Mouse (Mus musculus): ENCODE data around the gene Tnni3. TPM values are rescaled to one million over a fixed set of nuclear protein-coding genes. Genes with fewer than 3 reads are reported as not detected.

Gene Tnni3
- 1 to 10 TPM in 1 of 2 experiments, under 1 TPM in 1; 0.44 to 1.5 TPM for polyA plus RNA-seq (2017; shearing (Covaris generic))

DNA sequence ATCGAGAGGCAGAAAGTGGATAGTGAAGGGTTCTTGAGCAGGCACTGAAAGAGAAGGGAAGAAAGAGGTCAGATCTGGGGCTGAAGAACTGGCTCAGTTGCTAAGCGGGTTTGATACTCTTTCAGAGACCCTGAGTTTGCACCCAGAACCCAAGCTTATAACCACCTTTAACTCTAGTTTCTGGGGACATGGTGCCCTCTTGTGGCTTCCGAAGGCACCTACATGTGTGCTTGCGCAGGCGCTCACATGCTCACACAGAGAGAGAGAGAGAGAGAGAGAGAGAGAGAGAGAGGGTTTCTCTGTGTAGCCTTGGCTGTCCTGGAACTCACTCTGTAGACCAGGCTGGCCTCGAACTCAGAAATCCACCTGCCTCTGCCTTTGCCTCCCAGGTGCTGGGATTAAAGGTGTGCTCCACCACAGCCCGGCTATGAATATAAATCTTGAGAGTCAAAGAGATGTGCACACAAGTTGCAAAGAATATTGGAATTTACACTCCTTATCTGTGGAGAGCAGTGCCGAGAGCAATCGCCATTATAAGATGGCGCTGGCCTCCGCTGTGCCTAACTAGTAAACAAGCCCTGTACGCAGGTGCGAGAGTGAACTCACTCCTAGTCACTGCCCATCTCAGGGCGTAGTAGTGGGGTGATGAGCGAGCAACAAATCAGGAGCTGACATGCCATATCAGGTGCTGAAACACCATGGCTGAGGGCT is at the start of gene Tnni3:
Tnni3 (minus strand) TSS at position 18 of the 711 bp plus-strand sequence.

DNA sequence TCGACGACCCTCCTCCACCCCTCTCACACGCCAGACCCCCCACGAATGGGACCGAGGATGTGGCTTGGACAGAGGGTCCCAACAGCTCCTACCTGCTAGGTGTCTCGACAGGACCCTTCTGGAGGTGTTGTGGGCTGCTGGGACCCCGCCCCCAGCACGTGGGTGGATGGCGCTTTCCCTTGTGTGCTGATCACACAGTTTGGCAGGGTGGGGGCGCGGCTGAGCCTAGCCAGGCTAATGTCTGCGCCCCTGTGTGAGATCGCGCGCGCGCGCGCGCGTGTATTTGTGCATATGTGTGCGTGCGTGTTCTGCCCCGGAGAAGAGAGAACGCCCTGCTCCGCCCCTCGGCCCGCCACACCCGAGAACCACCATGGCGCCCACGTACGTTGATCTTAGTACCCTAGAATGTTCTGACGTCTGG is 23.2 kb upstream of the Tnni3 start, which contains the start of gene Syt5:
Syt5 (minus strand) TSS at position 321 of the 421 bp plus-strand sequence.

DNA sequence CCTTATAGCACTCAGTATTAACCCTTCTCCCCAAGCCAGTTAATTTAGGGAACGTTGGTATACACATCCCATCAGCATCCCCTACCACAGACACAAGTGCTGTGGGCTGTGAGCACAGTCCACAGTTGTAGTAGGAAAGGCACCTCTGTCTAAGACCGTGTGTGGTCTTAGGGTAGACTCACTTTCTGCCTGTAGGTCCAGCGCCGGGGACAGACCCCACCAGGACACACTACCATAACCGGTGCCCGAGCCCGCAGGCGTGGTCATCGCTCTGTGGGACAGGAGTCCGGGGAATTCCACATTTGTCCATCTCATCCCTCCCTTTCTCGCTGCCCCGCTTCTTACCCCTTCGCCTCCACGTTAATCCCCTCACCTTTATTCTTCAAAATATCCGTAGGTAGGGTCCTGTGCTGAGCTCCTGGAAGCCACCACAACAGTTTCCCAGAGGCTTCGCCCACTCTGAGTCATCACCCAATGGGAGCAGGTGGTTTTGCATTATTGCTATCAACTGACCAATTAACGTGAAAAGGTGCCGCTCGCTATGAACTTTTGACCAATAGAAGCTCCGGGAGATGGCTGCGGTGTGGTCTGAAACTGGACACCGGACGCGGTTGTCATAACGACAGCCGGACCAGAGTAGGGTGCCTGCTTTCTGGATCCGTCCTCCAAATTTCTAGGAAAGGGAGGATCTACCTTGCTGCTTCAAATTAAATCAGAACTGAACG is 8.1 kb upstream of the Tnni3 start, which contains the start of gene Dnaaf3:
Dnaaf3 (minus strand) TSS at position 449 of the 725 bp plus-strand sequence.

DNA sequence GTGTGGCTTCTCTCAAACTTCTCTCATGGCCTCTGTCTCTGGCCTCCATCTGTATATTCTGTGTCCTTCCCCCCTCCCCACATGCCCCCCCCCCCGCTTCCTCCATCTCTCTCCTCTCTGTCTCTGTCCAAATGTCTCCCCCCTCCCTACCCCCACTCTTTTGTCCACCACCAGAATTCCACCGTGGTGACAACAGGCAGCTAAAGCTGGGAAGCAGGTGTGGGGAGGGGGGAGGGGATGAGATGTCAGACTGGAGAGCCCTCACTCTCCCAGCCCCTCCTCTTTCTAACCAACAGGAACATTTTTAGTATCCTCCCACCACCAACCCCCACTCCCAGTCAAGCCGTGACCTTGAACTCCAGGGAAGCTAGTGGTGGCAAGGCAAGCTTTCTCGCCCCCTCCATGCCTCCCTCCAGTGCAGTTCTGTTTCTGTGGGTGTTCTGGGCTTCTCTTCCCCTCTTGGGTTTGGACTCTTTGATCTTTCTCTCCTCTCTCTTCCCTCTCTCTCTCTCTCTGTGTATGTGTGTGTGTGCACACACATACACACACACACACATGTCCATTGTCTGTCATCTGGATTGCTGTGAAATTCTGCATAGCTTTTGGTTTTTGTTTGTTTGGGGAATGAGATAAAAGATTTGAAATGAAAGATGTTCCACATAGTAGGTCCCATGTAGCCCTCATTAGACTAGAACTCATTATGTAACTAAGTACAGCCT is 7.5 kb downstream of the Tnni3 start, which contains the start of gene Tnnt1:
Tnnt1 (minus strand) TSS at position 51 of the 719 bp plus-strand sequence.

DNA sequence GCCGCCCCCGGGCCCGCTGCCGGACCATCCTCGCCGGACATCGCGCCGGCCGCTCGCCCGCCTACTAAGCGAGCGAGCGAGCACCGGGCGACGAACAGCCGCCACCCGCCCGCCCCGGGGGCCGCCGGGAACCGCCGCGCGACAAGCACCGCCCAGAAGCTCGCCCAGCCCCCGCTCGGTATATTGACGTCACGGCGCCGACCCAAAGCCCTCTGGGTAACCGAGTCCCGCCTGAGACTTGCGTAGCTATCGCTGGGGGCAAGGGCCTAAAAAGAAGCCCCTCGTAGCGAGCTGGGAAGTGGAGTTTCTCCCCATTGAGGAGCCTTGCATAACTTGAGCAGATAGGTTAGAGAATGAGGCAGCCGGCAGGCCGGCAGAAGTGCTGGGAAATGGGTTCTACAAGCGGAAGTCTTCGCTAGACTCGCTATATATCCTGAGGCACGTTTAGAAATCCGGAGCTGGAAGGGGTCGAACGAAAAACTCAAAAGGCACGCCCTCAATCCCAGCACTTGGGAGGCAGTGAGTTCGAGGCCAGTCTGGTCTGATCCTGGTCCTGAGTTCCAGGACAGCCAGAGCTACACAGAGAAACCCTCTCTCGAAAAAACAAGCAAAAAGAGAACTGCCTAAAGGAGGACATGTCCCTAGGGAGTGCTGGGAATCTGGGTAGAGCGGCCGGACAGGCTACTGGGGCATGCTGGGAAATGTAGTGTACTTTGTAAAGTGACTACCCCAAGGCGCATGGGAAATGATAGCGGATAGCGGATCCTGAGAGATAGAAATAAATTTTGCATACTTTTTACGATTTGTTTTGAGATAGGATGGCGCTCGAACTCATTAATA is 22.3 kb downstream of the Tnni3 start, which contains the start of gene Ppp1r12c:
Ppp1r12c (minus strand) TSS at position 123 of the 840 bp plus-strand sequence.

Other genes starting within 250 kb of the Tnni3 start
- not detected for gene Ncr1, start 186.5 kb downstream of the Tnni3 start, polyA plus RNA-seq (2017; shearing (Covaris generic))
- not detected for gene Gp6, start 126.5 kb downstream of the Tnni3 start, polyA plus RNA-seq (2017; shearing (Covaris generic))
- 1 to 10 TPM; 2.2 to 4.9 TPM for gene Rdh13, start 78.6 kb downstream of the Tnni3 start, polyA plus RNA-seq (2017; shearing (Covaris generic))
- gene Eps8l1, start 63.6 kb downstream of the Tnni3 start, polyA plus RNA-seq (2017; shearing (Covaris generic)), result 10 to 100 TPM in 1 of 2 experiments, 1 to 10 TPM in 1; 8.9 to 19.0 TPM
- gene Ppp1r12c, start 22.5 kb downstream of the Tnni3 start, polyA plus RNA-seq (2017; shearing (Covaris generic)), result 100 to 1,000 TPM; 122 to 144 TPM
- gene Tnnt1, start 7.8 kb downstream of the Tnni3 start, polyA plus RNA-seq (2017; shearing (Covaris generic)), result 10 to 100 TPM in 1 of 2 experiments, 1 to 10 TPM in 1; 6.2 to 15.6 TPM
- gene Dnaaf3, start 8.2 kb upstream of the Tnni3 start, polyA plus RNA-seq (2017; shearing (Covaris generic)), result 1 to 10 TPM; 1.1 to 1.3 TPM
- gene Syt5, start 23.3 kb upstream of the Tnni3 start, polyA plus RNA-seq (2017; shearing (Covaris generic)), result not detected
- gene Ptprh, start 79.8 kb upstream of the Tnni3 start, polyA plus RNA-seq (2017; shearing (Covaris generic)), result not detected
- 10 to 100 TPM; 11.0 to 15.2 TPM for gene Tmem86b, start 107.2 kb upstream of the Tnni3 start, polyA plus RNA-seq (2017; shearing (Covaris generic))
- 100 to 1,000 TPM; 185 to 259 TPM for gene Ppp6r1, start 134.8 kb upstream of the Tnni3 start, polyA plus RNA-seq (2017; shearing (Covaris generic))
- 10 to 100 TPM; 53.0 to 59.9 TPM for gene Hspbp1, start 160.8 kb upstream of the Tnni3 start, polyA plus RNA-seq (2017; shearing (Covaris generic))
- gene Brsk1, start 166.4 kb upstream of the Tnni3 start, polyA plus RNA-seq (2017; shearing (Covaris generic)), result under 1 TPM in 1 of 2 experiments, not detected in 1; 0.61 TPM
- gene Tmem150b, start 201.0 kb upstream of the Tnni3 start, polyA plus RNA-seq (2017; shearing (Covaris generic)), result under 1 TPM in 1 of 2 experiments, not detected in 1; 0.25 TPM
- gene Kmt5c, start 215.9 kb upstream of the Tnni3 start, polyA plus RNA-seq (2017; shearing (Covaris generic)), result 10 to 100 TPM; 26.0 to 45.1 TPM
- gene Cox6b2, start 228.9 kb upstream of the Tnni3 start, polyA plus RNA-seq (2017; shearing (Covaris generic)), result 1 to 10 TPM; 3.0 to 9.5 TPM
- not detected for gene Fam71e2, start 247.1 kb upstream of the Tnni3 start, polyA plus RNA-seq (2017; shearing (Covaris generic))